Mouse (Mus musculus): Measurements from ENCODE around the gene Nhsl1.
A peak's percentile ranks its signal among the peaks of the same experiment; 100 is the strongest.
"Not testable (repeated sequence)": the region's sequence is repeated elsewhere in the genome, so short reads cannot be mapped to it uniquely, and the experiment has no call there.

The Nhsl1 gene

GRCm38 (mm10) chr10:18528475-18528874 lies 209.7 kb downstream of the Nhsl1 start:
- DNase-seq (ENCODE audit: low read depth, low spot score) = peak; percentile 33

- DNase-seq (ENCODE audit: low read depth, low spot score) = no peak
Measured at GRCm38 (mm10) chr10:18529177-18529576, 210.4 kb downstream of the Nhsl1 start.

GRCm38 (mm10) chr10:18530161-18530560 lies 211.4 kb downstream of the Nhsl1 start:
- DNase-seq (ENCODE audit: low read depth, low spot score) = no peak

GRCm38 (mm10) chr10:18532293-18532692 lies 213.5 kb downstream of the Nhsl1 start:
- no peak for DNase-seq (ENCODE audit: low read depth, low spot score)

GRCm38 (mm10) chr10:18536889-18537288 lies 218.1 kb downstream of the Nhsl1 start:
- no peak for DNase-seq (ENCODE audit: low read depth, low spot score)

GRCm38 (mm10) chr10:18545309-18545708 lies 226.5 kb downstream of the Nhsl1 start:
- DNase-seq (ENCODE audit: low read depth, low spot score) = no peak

- DNase-seq (ENCODE audit: low read depth, low spot score) = no peak
Measured at GRCm38 (mm10) chr10:18545813-18546235, 227.0 kb downstream of the Nhsl1 start, which contains the start of gene Hebp2. Gene Hebp2 (minus strand): TSS chr10:18546076.

GRCm38 (mm10) chr10:18547381-18547780 lies 228.6 kb downstream of the Nhsl1 start:
- DNase-seq (ENCODE audit: low read depth, low spot score) = no peak

- no peak for DNase-seq (ENCODE audit: low read depth, low spot score)
Measured at GRCm38 (mm10) chr10:18549321-18550216, 230.8 kb downstream of the Nhsl1 start.

- not testable (repeated sequence) for DNase-seq (ENCODE audit: low read depth, low spot score)
Measured at GRCm38 (mm10) chr10:18559076-18559475, 240.3 kb downstream of the Nhsl1 start.

GRCm38 (mm10) chr10:18561445-18561844 lies 242.7 kb downstream of the Nhsl1 start:
- DNase-seq (ENCODE audit: low read depth, low spot score) = no peak

- peak; percentile 27 for DNase-seq (ENCODE audit: low read depth, low spot score)
Measured at GRCm38 (mm10) chr10:18562940-18563339, 244.2 kb downstream of the Nhsl1 start.

GRCm38 (mm10) chr10:18572581-18572980 lies 253.8 kb downstream of the Nhsl1 start:
- peak; percentile 10 for DNase-seq (ENCODE audit: low read depth, low spot score)
